ENCODE assay signal across 11 mouse cellular contexts in genomic region chr6:49523184-49523583, GRCm38 (mm10).
DNase-seq lines count a peak whose midpoint lies in the region; ATAC-seq and TF ChIP-seq lines count a peak whose summit lies in the region.
"Had no signal": no experiment of that assay in that cellular context is flagged by ENCODE, and none has a peak within 500 bp of the region (broad histone marks: within the 10 kb centered on the region; RNA-seq: fewer than 3 reads in every experiment).

No protein-coding gene starts in this region.

- peak; percentile 55 to 64 for DNase-seq in cerebellum, postnatal 14 days
- no peak for DNase-seq in stomach, postnatal 0 days (ENCODE audit: low spot score)
- no peak for DNase-seq in spleen, postnatal 10 days (ENCODE audit: low spot score in 2 of 2)
- DNase-seq: thymus, adult 2 months had no signal

- no peak for TF ChIP-seq EP300 in stomach, postnatal 0 days (optimal IDR thresholded peaks at IDR 0.05)

- H3K9me3 ChIP-seq in hindbrain, embryonic 15.5 days, result no peaks in the 10 kb centered on the region
- no peaks in the 10 kb centered on the region for H3K9me3 ChIP-seq in hindbrain, embryonic 13.5 days
- H3K9me3 ChIP-seq in midbrain, embryonic 16.5 days (replicated peaks; ENCODE audit: control insufficient read depth, low read length, poor library complexity, severe bottlenecking), result no peaks in the 10 kb centered on the region
- H3K9me3 ChIP-seq in midbrain, embryonic 13.5 days, result no peaks in the 10 kb centered on the region
- no peaks in the 10 kb centered on the region for H3K9me3 ChIP-seq in stomach, postnatal 0 days (ENCODE audit: control insufficient read depth, low read length)
- H3K9me3 ChIP-seq: embryonic facial prominence, embryonic 12.5 days; neural tube, embryonic 15.5 days had no signal

- no peak overlapping the region for H3K9ac ChIP-seq in hindbrain, embryonic 15.5 days
- no peak overlapping the region for H3K9ac ChIP-seq in hindbrain, embryonic 13.5 days
- H3K9ac ChIP-seq in midbrain, embryonic 16.5 days (ENCODE audit: low read depth, low read length), result no peak overlapping the region
- H3K9ac ChIP-seq in midbrain, embryonic 13.5 days (replicated peaks), result no peak overlapping the region
- H3K9ac ChIP-seq in stomach, postnatal 0 days (ENCODE audit: low read length), result no peak overlapping the region
- H3K9ac ChIP-seq: embryonic facial prominence, embryonic 12.5 days; neural tube, embryonic 15.5 days had no signal

- H3K27ac ChIP-seq in hindbrain, embryonic 15.5 days (replicated peaks), result no peak overlapping the region
- no peak overlapping the region for H3K27ac ChIP-seq in hindbrain, embryonic 13.5 days
- no peak overlapping the region for H3K27ac ChIP-seq in midbrain, embryonic 16.5 days (ENCODE audit: low read length)
- H3K27ac ChIP-seq in midbrain, embryonic 13.5 days, result no peak overlapping the region
- H3K27ac ChIP-seq in stomach, postnatal 0 days (replicated peaks), result no peak overlapping the region
- H3K27ac ChIP-seq: embryonic facial prominence, embryonic 12.5 days; macrophage; neural tube, embryonic 15.5 days had no signal

- ATAC-seq in hindbrain, embryonic 15.5 days (ENCODE audit: low FRiP score, low read depth), result peak; percentile 69; the same call in 1 of the 2 replicates
- ATAC-seq in hindbrain, embryonic 13.5 days (ENCODE audit: low FRiP score), result no peak
- ATAC-seq in midbrain, embryonic 16.5 days, result peak; percentile 54; the same call in 1 of the 2 replicates
- no peak for ATAC-seq in midbrain, embryonic 13.5 days
- no peak for ATAC-seq in stomach, postnatal 0 days (ENCODE audit: low FRiP score, low TSS enrichment)

- TF ChIP-seq CTCF in stomach, postnatal 0 days (IDR thresholded peaks at IDR 0.05; ENCODE audit: low read depth), result peak; percentile 66

- no peaks in the 10 kb centered on the region for H3K27me3 ChIP-seq in hindbrain, embryonic 15.5 days
- no peaks in the 10 kb centered on the region for H3K27me3 ChIP-seq in hindbrain, embryonic 13.5 days
- no peaks in the 10 kb centered on the region for H3K27me3 ChIP-seq in midbrain, embryonic 16.5 days (ENCODE audit: control insufficient read depth, insufficient read depth, low read depth, low read length)
- H3K27me3 ChIP-seq in midbrain, embryonic 13.5 days, result no peaks in the 10 kb centered on the region
- H3K27me3 ChIP-seq in stomach, postnatal 0 days (ENCODE audit: control insufficient read depth, insufficient read depth, low read length), result no peaks in the 10 kb centered on the region
- H3K27me3 ChIP-seq: embryonic facial prominence, embryonic 12.5 days; neural tube, embryonic 15.5 days had no signal

- no peaks in the 10 kb centered on the region for H3K36me3 ChIP-seq in hindbrain, embryonic 15.5 days
- H3K36me3 ChIP-seq in hindbrain, embryonic 13.5 days, result no peaks in the 10 kb centered on the region
- no peaks in the 10 kb centered on the region for H3K36me3 ChIP-seq in midbrain, embryonic 16.5 days (ENCODE audit: control insufficient read depth, insufficient read depth, low read length)
- no peaks in the 10 kb centered on the region for H3K36me3 ChIP-seq in midbrain, embryonic 13.5 days
- no peaks in the 10 kb centered on the region for H3K36me3 ChIP-seq in stomach, postnatal 0 days (ENCODE audit: control insufficient read depth, insufficient read depth, low read length)
- H3K36me3 ChIP-seq: embryonic facial prominence, embryonic 12.5 days; neural tube, embryonic 15.5 days had no signal

- 12% methylated on average over 1 of the region's 1 CpGs for WGBS in hindbrain, embryonic 15.5 days
- WGBS in hindbrain, embryonic 13.5 days, result 45% methylated on average over 1 of the region's 1 CpGs
- WGBS in midbrain, embryonic 16.5 days, result 3% methylated on average over 1 of the region's 1 CpGs
- 30% methylated on average over 1 of the region's 1 CpGs for WGBS in midbrain, embryonic 13.5 days
- WGBS in stomach, postnatal 0 days, result 10% methylated on average over 1 of the region's 1 CpGs

- H3K4me3 ChIP-seq in hindbrain, embryonic 15.5 days, result no peak overlapping the region
- no peak overlapping the region for H3K4me3 ChIP-seq in hindbrain, embryonic 13.5 days
- H3K4me3 ChIP-seq in midbrain, embryonic 16.5 days (ENCODE audit: low read depth, low read length), result no peak overlapping the region
- H3K4me3 ChIP-seq in midbrain, embryonic 13.5 days (replicated peaks), result no peak overlapping the region
- no peak overlapping the region for H3K4me3 ChIP-seq in stomach, postnatal 0 days (ENCODE audit: low read depth, low read length)
- H3K4me3 ChIP-seq: embryonic facial prominence, embryonic 12.5 days; neural tube, embryonic 15.5 days had no signal

- no peak overlapping the region for H3K4me2 ChIP-seq in hindbrain, embryonic 15.5 days
- H3K4me2 ChIP-seq in hindbrain, embryonic 13.5 days, result no peak overlapping the region
- no peak overlapping the region for H3K4me2 ChIP-seq in midbrain, embryonic 16.5 days (ENCODE audit: low read length)
- no peak overlapping the region for H3K4me2 ChIP-seq in midbrain, embryonic 13.5 days (replicated peaks)
- H3K4me2 ChIP-seq in stomach, postnatal 0 days (replicated peaks; ENCODE audit: low read depth), result no peak overlapping the region
- H3K4me2 ChIP-seq: embryonic facial prominence, embryonic 12.5 days; neural tube, embryonic 15.5 days had no signal

- H3K4me1 ChIP-seq in hindbrain, embryonic 15.5 days (replicated peaks), result 0 out of 2 replicates have a peak, but pooled peaks cover 3% of the 10 kb centered on the region
- 0 out of 2 replicates have a peak, but pooled peaks cover 3% of the 10 kb centered on the region for H3K4me1 ChIP-seq in hindbrain, embryonic 13.5 days (replicated peaks)
- no peaks in the 10 kb centered on the region for H3K4me1 ChIP-seq in midbrain, embryonic 16.5 days (ENCODE audit: control insufficient read depth, insufficient read depth, low read length)
- H3K4me1 ChIP-seq in midbrain, embryonic 13.5 days (replicated peaks), result no peaks in the 10 kb centered on the region
- no peaks in the 10 kb centered on the region for H3K4me1 ChIP-seq in stomach, postnatal 0 days (replicated peaks; ENCODE audit: control insufficient read depth, insufficient read depth)
- H3K4me1 ChIP-seq: embryonic facial prominence, embryonic 12.5 days; neural tube, embryonic 15.5 days had no signal

Comparison
In these comparisons a context has a peak if more than half of its experiments do, and no peak if none do; other contexts are left out.
1. ATAC-seq: peak in hindbrain, embryonic 15.5 days (single experiment) and midbrain, embryonic 16.5 days (single experiment); none in hindbrain, embryonic 13.5 days (single experiment), midbrain, embryonic 13.5 days (single experiment) and stomach, postnatal 0 days (single experiment).
2. DNase-seq: peak in cerebellum, postnatal 14 days (2 of 2); none in stomach, postnatal 0 days (single experiment) and spleen, postnatal 10 days (0 of 2).